7 mouse cellular contexts compared by ENCODE assay signal in genomic region chr4:33924234-33924888, GRCm38 (mm10). TPM values are rescaled to one million over a fixed set of nuclear protein-coding genes. Genes with fewer than 3 reads are reported as not detected.
A peak's percentile ranks its signal among the peaks of the same experiment; 100 is the strongest.
DNase-seq lines count a peak whose midpoint lies in the region; ATAC-seq and TF ChIP-seq lines count a peak whose summit lies in the region.

Cnr1 (plus strand) TSS chr4:33924593.

- peak; percentile 90 for ATAC-seq in hindbrain, postnatal 0 days

- peak within 1 kb of the TSS; percentile 96 for H3K4me2 ChIP-seq in hindbrain, postnatal 0 days (ENCODE audit: low read depth, low read length)

- DNase-seq in adrenal gland, postnatal 10 days, result peak; percentile 90
- peak; percentile 86 for DNase-seq in embryo, embryonic 10 days (ENCODE audit: low spot score)
- DNase-seq in gastrocnemius, postnatal 14 days, result peak; percentile 75
- peak; percentile 87 for DNase-seq in hindbrain, postnatal 0 days (ENCODE audit: low spot score)
- DNase-seq in left cerebral cortex, adult 2 months (ENCODE audit: extremely low spot score in 1 of 2, low spot score in 2 of 2), result peak; percentile 68 to 73
- peak; percentile 59 for DNase-seq in lung, postnatal 36 days
- DNase-seq in right cerebral cortex, postnatal 10 days (ENCODE audit: low spot score in 2 of 2), result peak; percentile 86 to 87

- H3K4me1 ChIP-seq in hindbrain, postnatal 0 days (ENCODE audit: insufficient read depth, low read length), result no peaks in the 10 kb centered on the region

- H3K9me3 ChIP-seq in hindbrain, postnatal 0 days (ENCODE audit: low read length), result no peaks in the 10 kb centered on the region

- peak within 1 kb of the TSS; percentile 94 for H3K27ac ChIP-seq in hindbrain, postnatal 0 days
- H3K27ac ChIP-seq in left cerebral cortex, adult 2 months, result peak within 1 kb of the TSS; percentile 95

- H3K36me3 ChIP-seq in hindbrain, postnatal 0 days (ENCODE audit: insufficient read depth, low read length), result no peaks in the 10 kb centered on the region

- peak within 1 kb of the TSS; percentile 77 for H3K4me3 ChIP-seq in hindbrain, postnatal 0 days (ENCODE audit: low read length)
- H3K4me3 ChIP-seq in left cerebral cortex, adult 2 months, result peak within 1 kb of the TSS; percentile 80

- peak; percentile 28; the same call in 1 of the 2 replicates for TF ChIP-seq CTCF in hindbrain, postnatal 0 days (IDR thresholded peaks at IDR 0.05; ENCODE audit: low read depth)
- TF ChIP-seq CTCF in left cerebral cortex, adult 2 months (IDR thresholded peaks at IDR 0.05), result no peak

- H3K27me3 ChIP-seq in hindbrain, postnatal 0 days (ENCODE audit: insufficient read depth, low read length), result no peaks in the 10 kb centered on the region

- peak within 1 kb of the TSS; percentile 86 for H3K9ac ChIP-seq in hindbrain, postnatal 0 days (replicated peaks; ENCODE audit: low read length)

- intact Hi-C loops in gastrocnemius, postnatal 14 days (cut with DNase I; ENCODE audit: low total_unique reads), result loop anchor here (10.0 kb wide), 1 partner anchor 300 kb away; no protein-coding TSS in a partner anchor
- intact Hi-C loops in left cerebral cortex, adult 2 months (cut with DNase I), result loop anchor here (2.0 to 10.0 kb wide), 7 partner anchors 127 to 527 kb away; no protein-coding TSS in a partner anchor

- under 1% methylated on average over 51 of the region's 77 CpGs for WGBS in hindbrain, postnatal 0 days

RNA-seq across cellular contexts. Expression of gene Cnr1, which starts in this region (rescaled TPM):
- 10 to 100 TPM; 17.4 to 25.3 TPM for total RNA-seq in adrenal gland, postnatal 10 days (2021)
- 1 to 10 TPM; 1.8 to 2.1 TPM for total RNA-seq in gastrocnemius, postnatal 14 days (2021)
- 112 and 121 TPM in 2 replicates for total RNA-seq in hindbrain, postnatal 0 days (2014; rRNA removed)
- 34.9 and 35.3 TPM in 2 replicates for polyA plus RNA-seq in hindbrain, postnatal 0 days (2015; fragmentation: Nextera tagmentation; extraction: Ambion mirVana)
- 100 to 1,000 TPM; 122 to 126 TPM for total RNA-seq in left cerebral cortex, adult 2 months (2021)

Comparison
In these comparisons a context has a peak if more than half of its experiments do, and no peak if none do; other contexts are left out.
1. Peak in every context shown above with its lines: DNase-seq, ATAC-seq, H3K4me3 ChIP-seq and H3K27ac ChIP-seq.
2. RNA of gene Cnr1 (total RNA-seq): 122 to 126 TPM in left cerebral cortex, adult 2 months, 112 to 121 TPM in hindbrain, postnatal 0 days and 17.4 to 25.3 TPM in adrenal gland, postnatal 10 days; 1.8 to 2.1 TPM in gastrocnemius, postnatal 14 days; every median in the first group is over 4 times any median in the second.